Mouse (Mus musculus) CD4-positive, CD25-positive, alpha-beta regulatory T cell, adult 9 weeks (primary cell): ENCODE results near the gene Dera. TPM values are rescaled to one million over a fixed set of nuclear protein-coding genes. Genes with fewer than 3 reads are reported as not detected.

ENCODE experiments used
- polyA plus RNA-seq: library from polyadenylated mRNA; unstranded; fragments of 100-300 nt; shearing (Covaris generic); gene quantifications from one replicate; pipeline ENCODE4 v1.2.1, GENCODE M21; 2017

Dera gene
- 81.9 TPM for polyA plus RNA-seq

GRCm38 (mm10) chr6:137754056-137754856 is at the start of gene Dera:
Dera (plus strand) TSS chr6:137754546.

GRCm38 (mm10) chr6:137734846-137735609 is 19.3 kb upstream of the Dera start, which contains the start of gene Strap:
Strap (plus strand) TSS chr6:137735078.

Other genes with a start within 250 kb of the Dera start
- 0.27 TPM for gene Eps8, start 99.7 kb upstream of the Dera start, polyA plus RNA-seq
- 27.9 TPM for gene Strap, start 19.5 kb upstream of the Dera start, polyA plus RNA-seq